Mouse (Mus musculus): ENCODE measurements at regions not wholly inside any gene's neighbourhood (a gene's known extent, or its start where the extent isn't known, plus 50 kb on each side); places are given as distances from the start of the nearest gene placed in this dataset.
A peak's percentile ranks its signal among the peaks of the same experiment; 100 is the strongest.

GRCm38 (mm10) chr4:22972784-22973584 lies 484.8 kb upstream of the Pou3f2 start:
- ATAC-seq: no peak
- WGBS: 53% methylated on average over 11 of the region's 11 CpGs

DNA sequence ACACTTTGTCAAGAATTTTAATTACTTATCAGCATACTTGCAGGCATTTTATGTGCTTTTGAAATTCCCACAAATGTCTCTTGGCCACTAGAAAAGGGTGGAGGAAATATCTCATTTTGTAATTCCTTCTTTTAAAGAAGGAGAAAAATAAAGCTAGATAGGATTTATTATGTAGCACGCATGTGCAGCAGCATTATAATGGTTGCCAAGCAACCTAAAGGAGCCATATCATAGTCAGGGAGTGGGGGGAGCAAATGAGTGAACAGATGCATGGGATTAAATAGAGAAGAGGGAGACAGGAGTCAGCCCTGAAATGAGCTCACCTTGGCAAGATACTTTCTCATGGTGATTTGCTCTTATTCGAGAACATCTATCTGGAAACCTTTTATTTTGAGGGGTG lies 483.0 kb upstream of the Pou3f2 start:
- H3K9me3 ChIP-seq (ENCODE audit: control insufficient read depth, low read length): no peaks in the 10 kb centered on the region
- H3K36me3 ChIP-seq (ENCODE audit: control insufficient read depth, insufficient read depth, low read length): no peaks in the 10 kb centered on the region
- H3K9ac ChIP-seq (ENCODE audit: low read depth, low read length): no peak overlapping the region
- ATAC-seq: peak; percentile 89
- no peak overlapping the region for H3K27ac ChIP-seq (ENCODE audit: low read depth, low read length)
- H3K4me3 ChIP-seq (ENCODE audit: low read length): no peak overlapping the region
- WGBS: 20% methylated on average over 2 of the region's 2 CpGs
- H3K27me3 ChIP-seq (replicated peaks; ENCODE audit: control insufficient read depth, insufficient read depth, low read length): no peaks in the 10 kb centered on the region
- H3K4me1 ChIP-seq (ENCODE audit: control insufficient read depth, insufficient read depth, low read depth, low read length): peaks cover 8% of the 10 kb centered on the region
- no peak overlapping the region for H3K4me2 ChIP-seq (ENCODE audit: low read length)

More at GRCm38 (mm10) chr4:22972784-22973584, 484.8 kb upstream of the Pou3f2 start:
- Histone ChIP-seq H3K27ac (ENCODE audit: low read depth, low read length) (no peak overlapping the region), H3K9ac (ENCODE audit: low read depth, low read length) (no peak overlapping the region), H3K36me3 (ENCODE audit: control insufficient read depth, insufficient read depth, low read length) (no peaks in the 10 kb centered on the region), H3K4me2 (ENCODE audit: low read length) (no peak overlapping the region), H3K9me3 (ENCODE audit: control insufficient read depth, low read length) (no peaks in the 10 kb centered on the region), H3K4me3 (ENCODE audit: low read length) (no peak overlapping the region), H3K4me1 (ENCODE audit: control insufficient read depth, insufficient read depth, low read depth, low read length) (peaks cover 8% of the 10 kb centered on the region), H3K27me3 (replicated peaks; ENCODE audit: control insufficient read depth, insufficient read depth, low read length) (no peaks in the 10 kb centered on the region)

DNA sequence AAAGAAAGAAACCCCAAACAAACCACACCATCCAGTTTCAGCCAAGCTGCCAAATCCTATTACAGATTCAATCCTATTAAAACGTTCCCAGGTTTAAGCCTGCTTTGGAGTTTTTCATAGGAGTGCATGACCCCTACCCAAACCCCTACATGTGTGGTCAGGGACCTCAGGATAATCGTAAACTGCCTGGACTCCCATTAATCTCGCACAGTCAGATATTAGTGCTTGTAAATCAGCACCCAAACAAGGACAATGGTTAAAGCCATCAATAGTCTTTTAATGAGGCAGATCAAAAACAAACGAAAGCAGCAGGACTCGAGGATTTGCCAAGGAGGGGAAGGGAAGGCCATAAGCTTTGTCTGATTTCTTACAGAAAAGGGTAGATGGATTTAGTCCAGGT lies 482.3 kb upstream of the Pou3f2 start:
- 0 out of 2 replicates have a peak, but pooled peaks have one; percentile 24 for ATAC-seq
- H3K4me2 ChIP-seq (ENCODE audit: low read length): no peak overlapping the region
- H3K36me3 ChIP-seq (ENCODE audit: control insufficient read depth, insufficient read depth, low read length): no peaks in the 10 kb centered on the region
- H3K9ac ChIP-seq (ENCODE audit: low read depth, low read length): no peak overlapping the region
- WGBS: 4% methylated on average over 5 of the region's 5 CpGs
- no peaks in the 10 kb centered on the region for H3K9me3 ChIP-seq (ENCODE audit: control insufficient read depth, low read length)
- peaks cover 8% of the 10 kb centered on the region for H3K4me1 ChIP-seq (ENCODE audit: control insufficient read depth, insufficient read depth, low read depth, low read length)
- H3K4me3 ChIP-seq (ENCODE audit: low read length): no peak overlapping the region
- H3K27ac ChIP-seq (ENCODE audit: low read depth, low read length): no peak overlapping the region
- H3K27me3 ChIP-seq (replicated peaks; ENCODE audit: control insufficient read depth, insufficient read depth, low read length): no peaks in the 10 kb centered on the region

DNA sequence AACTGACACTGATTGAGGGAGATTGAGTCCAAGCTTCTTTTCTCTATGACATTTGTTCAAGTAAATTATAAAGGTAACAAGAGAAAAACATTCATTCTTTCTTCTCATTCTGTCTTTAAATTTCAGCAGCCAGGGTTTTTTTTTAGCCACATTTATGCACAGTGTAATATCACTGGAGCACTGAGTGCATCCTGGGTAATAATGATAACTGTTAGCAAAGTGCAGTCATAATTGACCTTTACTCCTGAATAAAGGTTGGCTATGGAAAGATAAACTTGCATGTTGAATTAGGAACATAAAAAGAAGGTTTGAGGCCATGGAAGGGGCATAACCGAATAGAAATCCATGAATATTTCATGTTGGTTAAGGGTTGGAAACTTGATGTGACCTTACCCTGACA lies 461.3 kb upstream of the Pou3f2 start:
- WGBS: 50% methylated on average over 1 of the region's 1 CpGs

GRCm38 (mm10) chr4:22948880-22949279 lies 460.7 kb upstream of the Pou3f2 start:
- no peak for ATAC-seq
- WGBS: 92% methylated on average over 4 of the region's 4 CpGs
- Histone ChIP-seq H3K4me1 (ENCODE audit: control insufficient read depth, insufficient read depth, low read depth, low read length) (peaks cover 4% of the 10 kb centered on the region), H3K4me2 (ENCODE audit: low read length) (no peak overlapping the region), H3K9me3 (ENCODE audit: control insufficient read depth, low read length) (no peaks in the 10 kb centered on the region), H3K27ac (ENCODE audit: low read depth, low read length) (no peak overlapping the region), H3K9ac (ENCODE audit: low read depth, low read length) (no peak overlapping the region), H3K4me3 (ENCODE audit: low read length) (no peak overlapping the region), H3K36me3 (ENCODE audit: control insufficient read depth, insufficient read depth, low read length) (no peaks in the 10 kb centered on the region), H3K27me3 (replicated peaks; ENCODE audit: control insufficient read depth, insufficient read depth, low read length) (no peaks in the 10 kb centered on the region)

More for the DNA sequence above, 461.3 kb upstream of the Pou3f2 start:
- peaks cover 4% of the 10 kb centered on the region for H3K4me1 ChIP-seq (ENCODE audit: control insufficient read depth, insufficient read depth, low read depth, low read length)
- H3K4me3 ChIP-seq (ENCODE audit: low read length): no peak overlapping the region
- no peak overlapping the region for H3K4me2 ChIP-seq (ENCODE audit: low read length)
- H3K9ac ChIP-seq (ENCODE audit: low read depth, low read length): no peak overlapping the region
- no peak overlapping the region for H3K27ac ChIP-seq (ENCODE audit: low read depth, low read length)
- H3K27me3 ChIP-seq (replicated peaks; ENCODE audit: control insufficient read depth, insufficient read depth, low read length): no peaks in the 10 kb centered on the region
- no peak for ATAC-seq
- no peaks in the 10 kb centered on the region for H3K9me3 ChIP-seq (ENCODE audit: control insufficient read depth, low read length)
- H3K36me3 ChIP-seq (ENCODE audit: control insufficient read depth, insufficient read depth, low read length): no peaks in the 10 kb centered on the region

DNA sequence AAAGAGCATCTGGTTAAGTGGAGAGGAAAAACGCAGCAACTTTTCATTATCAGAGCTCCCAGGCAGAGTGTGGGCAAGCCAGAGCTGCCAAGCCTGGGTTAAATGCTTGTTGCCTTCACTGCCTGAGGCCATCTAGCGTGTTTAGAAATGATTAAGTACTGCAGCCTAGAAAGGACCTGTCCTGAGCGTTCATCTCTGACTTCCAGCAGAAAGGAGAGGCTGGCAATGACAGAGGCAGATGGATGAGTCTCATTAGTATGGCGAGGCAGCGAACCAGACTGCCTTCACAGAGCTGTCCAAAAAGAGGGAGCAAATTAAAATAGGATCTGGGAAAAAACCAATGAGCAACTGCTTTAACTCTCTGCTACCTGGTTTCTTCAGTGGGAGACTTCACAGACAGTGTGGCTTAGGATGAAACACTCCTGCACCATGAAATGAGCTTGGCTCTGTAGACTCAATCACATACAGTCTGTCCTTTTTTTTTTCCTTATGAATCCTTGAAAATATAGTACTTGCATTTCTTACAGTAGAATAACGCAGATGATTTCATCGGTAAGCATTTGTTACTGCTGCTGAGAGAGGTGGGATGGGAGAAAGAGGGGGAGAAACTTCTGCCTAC lies 458.7 kb upstream of the Pou3f2 start:
- WGBS: 33% methylated on average over 7 of the region's 7 CpGs
- Histone ChIP-seq H3K9ac (ENCODE audit: low read depth, low read length) (no peak overlapping the region), H3K4me2 (ENCODE audit: low read length) (0 out of 2 replicates have a peak overlapping the region, but pooled peaks have one; percentile 24), H3K4me1 (ENCODE audit: control insufficient read depth, insufficient read depth, low read depth, low read length) (peaks cover 4% of the 10 kb centered on the region), H3K36me3 (ENCODE audit: control insufficient read depth, insufficient read depth, low read length) (no peaks in the 10 kb centered on the region), H3K9me3 (ENCODE audit: control insufficient read depth, low read length) (no peaks in the 10 kb centered on the region), H3K4me3 (ENCODE audit: low read length) (no peak overlapping the region), H3K27me3 (replicated peaks; ENCODE audit: control insufficient read depth, insufficient read depth, low read length) (no peaks in the 10 kb centered on the region), H3K27ac (ENCODE audit: low read depth, low read length) (no peak overlapping the region)
- ATAC-seq: peak; percentile 97

DNA sequence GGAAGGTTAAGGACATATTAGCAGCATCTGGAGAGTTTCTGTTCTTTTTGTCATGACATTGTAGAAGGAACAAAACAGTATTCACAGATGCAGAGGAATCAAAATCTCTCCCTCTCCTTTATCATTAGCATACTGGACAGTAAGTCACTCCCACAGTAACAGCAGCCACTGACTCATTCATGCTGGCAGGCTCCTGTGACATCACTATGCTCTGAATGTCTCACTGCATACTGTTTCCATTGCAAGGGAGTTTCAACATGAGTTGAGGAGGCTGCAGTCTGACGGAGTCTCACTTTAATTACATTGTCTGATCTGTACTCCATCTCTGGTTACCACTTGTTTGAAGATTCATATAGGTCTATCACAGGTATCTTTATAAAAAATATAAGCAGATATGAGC lies 450.1 kb upstream of the Pou3f2 start:
- no peak overlapping the region for H3K9ac ChIP-seq (ENCODE audit: low read depth, low read length)
- H3K4me3 ChIP-seq (ENCODE audit: low read length): no peak overlapping the region
- no peaks in the 10 kb centered on the region for H3K27me3 ChIP-seq (replicated peaks; ENCODE audit: control insufficient read depth, insufficient read depth, low read length)
- H3K4me1 ChIP-seq (ENCODE audit: control insufficient read depth, insufficient read depth, low read depth, low read length): no peaks in the 10 kb centered on the region
- no peak for ATAC-seq
- H3K36me3 ChIP-seq (ENCODE audit: control insufficient read depth, insufficient read depth, low read length): no peaks in the 10 kb centered on the region
- H3K4me2 ChIP-seq (ENCODE audit: low read length): no peak overlapping the region
- WGBS: 61% methylated on average over 1 of the region's 1 CpGs
- H3K27ac ChIP-seq (ENCODE audit: low read depth, low read length): no peak overlapping the region
- no peaks in the 10 kb centered on the region for H3K9me3 ChIP-seq (ENCODE audit: control insufficient read depth, low read length)

DNA sequence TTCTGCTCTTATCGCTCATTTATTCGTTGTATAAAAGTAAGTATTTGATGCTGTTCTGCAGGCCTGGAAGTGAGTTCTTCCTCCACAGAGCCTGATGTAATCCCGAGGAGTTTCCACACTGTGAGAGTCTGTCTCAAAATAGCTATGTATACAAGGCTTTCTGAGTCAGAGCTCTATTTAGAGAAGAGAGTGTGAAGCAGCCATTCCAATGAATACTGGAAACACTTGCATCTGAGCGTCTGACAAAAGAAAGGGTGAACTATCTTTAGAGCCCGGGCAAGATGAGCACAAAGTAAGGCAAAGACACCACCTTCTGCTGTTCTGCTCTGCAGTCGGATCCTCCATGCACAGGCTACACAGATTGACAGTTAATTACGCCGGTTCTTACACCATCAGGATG lies 436.0 kb upstream of the Pou3f2 start:
- 90% methylated on average over 8 of the region's 8 CpGs for WGBS

DNA sequence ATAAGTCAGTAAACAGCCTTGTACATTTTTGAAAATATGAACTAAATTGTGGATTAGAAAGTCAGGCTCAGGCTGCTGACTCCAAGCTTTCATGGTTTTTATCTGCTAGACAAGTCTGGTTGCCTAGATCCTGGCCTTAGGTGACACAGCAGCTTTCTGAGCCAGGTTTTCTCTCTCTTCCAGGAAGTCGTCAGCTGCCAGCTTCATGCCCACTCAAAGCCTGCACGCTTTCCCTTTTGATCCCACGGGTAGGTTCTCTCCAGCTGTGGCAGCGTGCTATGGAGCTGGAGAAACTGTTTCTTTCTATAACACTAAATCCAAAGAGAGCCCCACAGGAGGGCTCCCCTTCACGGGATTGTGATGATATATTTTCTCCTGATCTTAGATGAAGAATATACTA lies 426.7 kb upstream of the Pou3f2 start:
- H3K9ac ChIP-seq (ENCODE audit: low read depth, low read length): no peak overlapping the region
- no peak for ATAC-seq
- H3K27me3 ChIP-seq (replicated peaks; ENCODE audit: control insufficient read depth, insufficient read depth, low read length): no peaks in the 10 kb centered on the region
- no peaks in the 10 kb centered on the region for H3K36me3 ChIP-seq (ENCODE audit: control insufficient read depth, insufficient read depth, low read length)
- no peak overlapping the region for H3K4me2 ChIP-seq (ENCODE audit: low read length)
- no peak overlapping the region for H3K27ac ChIP-seq (ENCODE audit: low read depth, low read length)
- H3K4me1 ChIP-seq (ENCODE audit: control insufficient read depth, insufficient read depth, low read depth, low read length): no peaks in the 10 kb centered on the region
- no peaks in the 10 kb centered on the region for H3K9me3 ChIP-seq (ENCODE audit: control insufficient read depth, low read length)
- H3K4me3 ChIP-seq (ENCODE audit: low read length): no peak overlapping the region
- 48% methylated on average over 5 of the region's 5 CpGs for WGBS

More for the DNA sequence above, 436.0 kb upstream of the Pou3f2 start:
- Histone ChIP-seq H3K4me2 (ENCODE audit: low read length) (no peak overlapping the region), H3K27ac (ENCODE audit: low read depth, low read length) (no peak overlapping the region), H3K9me3 (ENCODE audit: control insufficient read depth, low read length) (no peaks in the 10 kb centered on the region), H3K27me3 (replicated peaks; ENCODE audit: control insufficient read depth, insufficient read depth, low read length) (no peaks in the 10 kb centered on the region), H3K9ac (ENCODE audit: low read depth, low read length) (no peak overlapping the region), H3K4me1 (ENCODE audit: control insufficient read depth, insufficient read depth, low read depth, low read length) (no peaks in the 10 kb centered on the region), H3K36me3 (ENCODE audit: control insufficient read depth, insufficient read depth, low read length) (no peaks in the 10 kb centered on the region), H3K4me3 (ENCODE audit: low read length) (no peak overlapping the region)
- ATAC-seq: no peak
